Mouse (Mus musculus) lung, postnatal 4 days (tissue): ENCODE measurements around the gene Fhit.

ENCODE experiments used
- DNase-seq, 2 experiments: peaks; one replicate each; pipeline ENCODE4 v3.0.0; 2021

Gene Fhit

GRCm38 (mm10) chr14:10345905-10346304 lies 815.9 kb downstream of the Fhit start:
- DNase-seq, result no peak

- DNase-seq, result no peak
Measured at GRCm38 (mm10) chr14:10344064-10344463, 817.8 kb downstream of the Fhit start.

GRCm38 (mm10) chr14:10316764-10317163 lies 845.1 kb downstream of the Fhit start:
- DNase-seq, result no peak

- no peak for DNase-seq
Measured at GRCm38 (mm10) chr14:10312190-10312589, 849.6 kb downstream of the Fhit start.

GRCm38 (mm10) chr14:10305286-10305685 lies 856.5 kb downstream of the Fhit start:
- DNase-seq, result no peak

- DNase-seq, result no peak
Measured at GRCm38 (mm10) chr14:10301497-10301896, 860.3 kb downstream of the Fhit start.

GRCm38 (mm10) chr14:10300914-10301313 lies 860.9 kb downstream of the Fhit start:
- DNase-seq, result no peak

- DNase-seq, result no peak
Measured at GRCm38 (mm10) chr14:10299030-10299429, 862.8 kb downstream of the Fhit start.

- DNase-seq, result no peak
Measured at GRCm38 (mm10) chr14:10289043-10289442, 872.8 kb downstream of the Fhit start.

- no peak for DNase-seq
Measured at GRCm38 (mm10) chr14:10286027-10286426, 875.8 kb downstream of the Fhit start.

GRCm38 (mm10) chr14:10228708-10229107 lies 933.1 kb downstream of the Fhit start:
- DNase-seq, result no peak

- DNase-seq, result no peak
Measured at GRCm38 (mm10) chr14:10221847-10222246, 940.0 kb downstream of the Fhit start.

GRCm38 (mm10) chr14:10213216-10213615 lies 948.6 kb downstream of the Fhit start:
- DNase-seq, result no peak

- no peak for DNase-seq
Measured at GRCm38 (mm10) chr14:10211184-10211583, 950.7 kb downstream of the Fhit start.

- DNase-seq, result no peak
Measured at GRCm38 (mm10) chr14:10209007-10209406, 952.8 kb downstream of the Fhit start.

- no peak for DNase-seq
Measured at GRCm38 (mm10) chr14:10205699-10206098, 956.1 kb downstream of the Fhit start.

- no peak for DNase-seq
Measured at GRCm38 (mm10) chr14:10205290-10205689, 956.5 kb downstream of the Fhit start.

GRCm38 (mm10) chr14:10194130-10194529 lies 967.7 kb downstream of the Fhit start:
- no peak for DNase-seq

GRCm38 (mm10) chr14:10171761-10172160 lies 990.1 kb downstream of the Fhit start:
- DNase-seq, result no peak

- no peak for DNase-seq
Measured at GRCm38 (mm10) chr14:10166641-10167429, 995.0 kb downstream of the Fhit start.

GRCm38 (mm10) chr14:10149872-10150271 lies 1012.0 kb downstream of the Fhit start:
- no peak for DNase-seq

GRCm38 (mm10) chr14:10139311-10139710 lies 1022.5 kb downstream of the Fhit start:
- DNase-seq, result no peak

GRCm38 (mm10) chr14:10133873-10134272 lies 1028.0 kb downstream of the Fhit start:
- no peak for DNase-seq

- DNase-seq, result no peak
Measured at GRCm38 (mm10) chr14:10129675-10130074, 1032.2 kb downstream of the Fhit start.

GRCm38 (mm10) chr14:10129088-10129487 lies 1032.7 kb downstream of the Fhit start:
- DNase-seq, result no peak
